ENCODE assay signal across 15 mouse cellular contexts in the genomic region with DNA sequence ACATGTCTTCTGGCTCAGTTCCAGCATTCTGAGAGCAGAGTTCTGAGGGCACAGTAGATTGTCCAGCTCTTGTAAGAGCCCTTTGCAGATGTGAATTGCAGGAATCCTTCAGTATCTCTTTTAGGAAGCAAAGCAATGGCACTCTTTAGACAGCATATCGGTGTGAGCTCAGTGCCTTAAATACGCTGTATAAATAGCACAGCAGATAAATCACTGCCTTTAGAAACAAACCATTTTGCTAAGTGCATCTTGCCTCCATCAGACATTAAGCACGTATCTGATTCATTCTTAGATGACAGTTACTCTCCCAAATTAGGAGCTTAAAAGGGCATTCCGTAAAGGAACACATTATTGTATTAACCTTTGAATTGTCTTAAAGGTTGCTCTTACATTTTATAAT.
DNase-seq lines count a peak whose midpoint lies in the region; ATAC-seq lines count a peak whose summit lies in the region.
"Had no signal": no experiment of that assay in that cellular context is flagged by ENCODE, and none has a peak within 500 bp of the region (broad histone marks: within the 10 kb centered on the region; RNA-seq: fewer than 3 reads in every experiment).

No protein-coding gene starts in this region.

- no peak for DNase-seq in frontal cortex, postnatal 36 days (ENCODE audit: low spot score in 2 of 2)
- DNase-seq in kidney, postnatal 14 days: peak; percentile 17
- DNase-seq in kidney, adult 8-10 months: no peak
- DNase-seq in right cerebral cortex, postnatal 25 days: peak; percentile 21
- no peak for DNase-seq in right cerebral cortex, postnatal 36 days (ENCODE audit: low spot score in 2 of 2)
- no peak for DNase-seq in gastrocnemius, postnatal 10 days
- DNase-seq: cerebellum, adult 8-10 months; heart, postnatal 14 days; kidney, adult 11 months; left cerebral cortex, postnatal 4 days; lung, postnatal 4 days; midbrain, embryonic 14.5 days; right cerebral cortex, adult 18-20 months; spleen, adult 18-20 months had no signal

- peak; percentile 60 for ATAC-seq in frontal cortex, adult (ENCODE audit: low TSS enrichment)

Comparison
In these comparisons a context has a peak if more than half of its experiments do, and no peak if none do; other contexts are left out.
1. DNase-seq: peak in kidney, postnatal 14 days (single experiment) and right cerebral cortex, postnatal 25 days (single experiment); none in frontal cortex, postnatal 36 days (0 of 2), kidney, adult 8-10 months (0 of 2), right cerebral cortex, postnatal 36 days (0 of 2) and gastrocnemius, postnatal 10 days (single experiment).